Mouse (Mus musculus) adrenal gland, adult 18-20 months (tissue): ENCODE measurements around the gene Sacs. TPM values are rescaled to one million over a fixed set of nuclear protein-coding genes. Genes with fewer than 3 reads are reported as not detected.
"Not testable (repeated sequence)": the region's sequence is repeated elsewhere in the genome, so short reads cannot be mapped to it uniquely, and the experiment has no call there.

Experiments used
- DNase-seq, 2 experiments: peaks; one replicate each; pipeline ENCODE4 v3.0.0; 2021 to 2022; ENCODE audit warnings: low spot score in 2 of 2
- total RNA-seq, 2 experiments: library from RNA; stranded (reverse); gene quantifications; 1 replicate in 1 of 2; 2 replicates in 1 of 2; pipeline ENCODE4 v1.2.3; 2021

The Sacs gene
- total RNA-seq, 2 experiments from 2014 or later: 4.9 to 6.6 TPM

GRCm38 (mm10) chr14:61157426-61157825 is 19.2 kb downstream of the Sacs start:
- DNase-seq: not testable (repeated sequence)

DNA sequence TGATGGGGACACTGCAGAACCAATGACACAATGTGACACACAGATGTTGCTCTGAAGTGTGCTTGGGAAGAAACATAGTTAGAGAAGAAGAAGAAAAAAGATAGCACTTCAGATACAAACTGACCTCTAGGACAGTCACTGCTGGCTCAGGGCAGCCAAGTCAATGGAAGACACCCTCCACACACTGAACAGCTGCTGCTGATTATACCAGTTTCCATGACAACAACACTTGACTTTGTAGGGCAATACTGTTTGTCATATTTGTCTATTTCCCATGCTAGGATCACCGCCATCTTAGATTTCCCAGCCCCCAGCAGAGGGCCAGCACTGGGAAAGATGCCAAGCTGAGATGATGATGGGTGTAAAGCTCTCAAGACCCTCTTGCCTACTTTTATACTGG is 22.7 kb downstream of the Sacs start:
- DNase-seq: no peak

- no peak for DNase-seq
These were observed 23.4 kb downstream of the Sacs start for GRCm38 (mm10) chr14:61161367-61162334.

DNA sequence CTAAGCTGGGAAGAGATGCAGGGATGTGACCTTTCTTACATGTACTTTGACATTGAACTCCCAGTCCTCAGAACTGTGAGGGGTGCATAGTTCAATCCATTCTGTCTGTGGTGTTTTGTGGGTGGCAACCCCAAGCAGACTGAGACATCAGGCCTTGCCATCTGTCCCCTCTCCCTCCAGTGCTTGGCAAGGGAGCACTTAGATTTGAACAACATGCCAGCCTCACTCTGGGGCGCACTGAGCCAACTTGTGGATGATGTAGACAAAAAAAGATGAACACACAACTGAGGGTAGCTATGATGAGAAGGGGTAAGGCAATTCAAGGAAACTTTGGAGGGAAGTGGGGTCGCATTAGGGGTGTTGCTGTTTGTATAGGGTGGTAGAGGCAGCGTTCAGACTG is 26.2 kb downstream of the Sacs start:
- DNase-seq: no peak

DNA sequence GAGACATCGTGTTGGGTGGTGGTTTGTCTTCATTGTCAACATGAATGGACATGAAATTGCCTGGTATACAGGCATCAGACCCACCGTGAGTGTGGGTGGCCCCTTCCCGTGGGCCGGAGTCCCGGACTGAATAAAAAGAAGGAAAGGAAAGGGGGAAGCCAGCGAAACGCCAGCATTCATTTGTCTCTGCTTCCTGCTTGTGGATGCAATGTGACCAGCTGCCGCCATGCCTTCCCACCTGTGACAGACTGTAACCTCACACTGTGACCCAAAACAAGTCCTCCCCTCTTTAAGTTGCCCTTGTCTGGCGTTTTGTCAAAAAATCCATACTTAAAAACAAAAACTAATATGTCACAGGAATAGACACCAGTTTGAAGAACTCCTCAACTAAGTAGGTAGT is 27.7 kb downstream of the Sacs start:
- DNase-seq: no peak

GRCm38 (mm10) chr14:61171261-61171970 is 33.2 kb downstream of the Sacs start:
- DNase-seq: no peak

- DNase-seq: peak; percentile 99
These were observed 34.4 kb downstream of the Sacs start for GRCm38 (mm10) chr14:61172548-61173158.

GRCm38 (mm10) chr14:61173229-61173628 is 35.0 kb downstream of the Sacs start:
- DNase-seq: peak in 1 of 2 experiments; percentile 60

DNA sequence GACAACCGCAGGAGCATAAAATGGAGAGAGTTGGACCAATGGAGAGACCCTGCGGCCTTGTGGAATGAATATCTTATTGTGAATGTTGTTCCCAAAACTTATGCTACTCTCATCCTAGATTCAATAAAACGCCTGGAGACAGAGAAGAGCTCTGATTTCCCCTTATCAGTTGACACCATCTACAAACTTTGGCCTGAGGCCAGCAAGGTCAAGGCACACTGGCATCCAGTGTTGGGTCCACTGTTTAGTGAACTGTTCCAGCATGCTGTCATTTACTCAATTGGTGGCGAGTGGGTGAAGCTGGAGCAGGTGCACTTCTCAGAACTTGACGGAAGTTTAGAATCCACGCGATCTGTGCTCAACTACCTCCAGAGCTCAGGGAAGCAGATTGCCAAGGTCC is 53.6 kb downstream of the Sacs start:
- no peak for DNase-seq

DNA sequence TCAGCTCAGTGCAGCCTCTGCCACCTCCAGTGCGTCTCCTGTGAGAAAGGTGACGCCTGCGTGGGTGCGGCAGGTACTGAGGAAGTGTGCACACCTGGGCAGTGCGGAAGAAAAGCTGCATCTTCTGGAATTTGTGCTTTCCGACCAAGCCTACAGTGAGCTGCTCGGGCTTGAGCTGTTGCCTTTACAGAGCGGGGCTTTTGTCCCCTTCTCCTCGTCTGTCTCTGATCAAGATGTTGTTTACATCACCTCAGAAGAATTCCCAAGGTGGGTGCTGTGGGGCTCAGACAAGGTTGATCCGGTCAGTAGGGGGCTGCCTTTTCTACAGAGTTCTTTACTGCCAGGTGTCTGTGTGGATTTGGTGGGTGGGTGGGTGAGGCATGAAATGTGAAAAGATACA is 54.1 kb downstream of the Sacs start:
- no peak for DNase-seq

- no peak for DNase-seq
These were observed 56.2 kb downstream of the Sacs start for GRCm38 (mm10) chr14:61194416-61194815.

DNA sequence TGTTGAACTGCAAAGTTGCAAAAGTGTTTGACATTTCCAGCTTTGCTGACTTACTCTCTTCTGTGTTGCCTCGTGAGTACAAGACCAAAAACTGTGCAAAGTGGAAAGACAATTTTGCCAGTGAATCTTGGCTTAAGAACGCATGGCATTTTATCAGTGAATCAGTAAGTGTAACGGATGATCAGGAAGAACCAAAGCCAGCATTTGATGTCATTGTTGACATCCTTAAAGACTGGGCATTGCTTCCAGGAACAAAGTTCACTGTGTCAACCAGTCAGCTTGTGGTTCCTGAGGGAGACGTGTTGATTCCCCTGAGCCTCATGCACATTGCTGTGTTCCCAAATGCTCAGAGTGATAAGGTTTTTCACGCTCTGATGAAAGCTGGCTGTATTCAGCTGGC is 71.9 kb downstream of the Sacs start:
- no peak for DNase-seq

DNA sequence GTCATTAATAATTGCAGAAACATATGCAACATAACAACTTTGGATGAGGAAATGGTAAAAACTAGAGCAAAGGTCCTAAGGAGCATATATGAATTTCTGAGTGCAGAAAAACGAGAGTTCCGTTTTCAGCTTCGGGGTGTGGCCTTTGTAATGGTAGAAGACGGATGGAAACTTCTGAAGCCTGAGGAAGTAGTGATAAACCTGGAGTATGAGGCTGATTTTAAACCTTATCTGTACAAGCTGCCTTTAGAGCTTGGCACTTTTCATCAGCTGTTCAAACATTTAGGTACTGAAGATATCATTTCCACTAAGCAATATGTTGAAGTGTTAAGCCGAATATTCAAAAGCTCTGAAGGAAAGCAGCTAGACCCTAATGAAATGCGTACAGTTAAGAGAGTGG is 73.5 kb downstream of the Sacs start:
- DNase-seq: no peak

GRCm38 (mm10) chr14:61221166-61221565 is 82.9 kb downstream of the Sacs start:
- DNase-seq: no peak

DNA sequence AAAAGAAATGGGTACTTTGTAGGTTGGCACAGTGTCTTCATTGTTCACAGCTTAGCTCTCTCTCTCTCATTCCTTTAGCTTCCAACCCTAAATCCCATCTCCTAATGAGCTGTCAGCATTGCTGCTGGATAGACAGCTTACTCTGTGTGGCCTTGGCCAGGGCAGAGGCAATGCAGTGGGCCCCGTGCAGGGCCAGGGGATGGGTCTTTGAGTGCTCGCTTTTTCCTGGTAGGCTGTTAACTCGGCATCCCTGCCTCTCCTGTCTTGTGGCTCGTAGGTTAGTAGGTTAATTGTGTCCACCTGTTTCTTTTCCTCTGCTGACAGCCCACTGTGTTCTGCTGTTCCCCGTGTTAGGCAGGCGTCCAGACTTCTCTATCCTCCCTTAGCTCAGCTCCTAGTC is 84.2 kb downstream of the Sacs start:
- no peak for DNase-seq

- no peak for DNase-seq
These were observed 85.5 kb downstream of the Sacs start for GRCm38 (mm10) chr14:61223740-61224139.

GRCm38 (mm10) chr14:61224387-61225077 is 86.3 kb downstream of the Sacs start:
- DNase-seq: no peak

GRCm38 (mm10) chr14:61226151-61226550 is 87.9 kb downstream of the Sacs start:
- no peak for DNase-seq

- DNase-seq: no peak
These were observed 91.5 kb downstream of the Sacs start for GRCm38 (mm10) chr14:61229763-61230162.

- no peak for DNase-seq
These were observed 91.9 kb downstream of the Sacs start for GRCm38 (mm10) chr14:61230179-61230578.

GRCm38 (mm10) chr14:61232016-61232568 is 93.8 kb downstream of the Sacs start:
- no peak for DNase-seq
